Mouse (Mus musculus): ENCODE results near the gene Dctn5. TPM values are rescaled to one million over a fixed set of nuclear protein-coding genes. Genes with fewer than 3 reads are reported as not detected.
A peak's percentile ranks its signal among the peaks of the same experiment; 100 is the strongest.

The Dctn5 gene
- polyA plus RNA-seq, 1 experiment from 2014 or later = 162 TPM

GRCm38 (mm10) chr7:122186043-122186442, 53.2 kb downstream of the Dctn5 start, which contains the start of gene Ern2:
TSS of gene Ern2 (minus strand) at chr7:122186207.
- H3K4me1 ChIP-seq (ENCODE audit: control insufficient read depth, insufficient read depth, low read length) = no peaks in the 10 kb centered on the region
- H3K9me3 ChIP-seq (replicated peaks; ENCODE audit: control insufficient read depth, low read length) = no peaks in the 10 kb centered on the region
- H3K36me3 ChIP-seq (ENCODE audit: control insufficient read depth, insufficient read depth, low read length) = no peaks in the 10 kb centered on the region
- H3K4me2 ChIP-seq (ENCODE audit: low read length) = peak within 1 kb of the TSS; percentile 16; the same call in 1 of the 2 replicates
- no peak for ATAC-seq
- WGBS = 22% methylated on average over 17 of the region's 17 CpGs
- no peaks in the 10 kb centered on the region for H3K27me3 ChIP-seq (replicated peaks; ENCODE audit: control insufficient read depth, insufficient read depth, low read length)
- no peak within 1 kb of the TSS for H3K27ac ChIP-seq (ENCODE audit: low read depth, low read length)
- H3K4me3 ChIP-seq (ENCODE audit: low read depth, low read length) = no peak within 1 kb of the TSS
- H3K9ac ChIP-seq (ENCODE audit: low read length) = no peak within 1 kb of the TSS
- no peak for DNase-seq (ENCODE audit: low spot score)

GRCm38 (mm10) chr7:122189484-122189883, 56.6 kb downstream of the Dctn5 start:
- ATAC-seq (no peak), DNase-seq (ENCODE audit: low spot score) (peak; percentile 71)
- Histone ChIP-seq H3K4me2 (ENCODE audit: low read length) (no peak overlapping the region), H3K9ac (ENCODE audit: low read length) (no peak overlapping the region), H3K9me3 (replicated peaks; ENCODE audit: control insufficient read depth, low read length) (no peaks in the 10 kb centered on the region), H3K27me3 (replicated peaks; ENCODE audit: control insufficient read depth, insufficient read depth, low read length) (no peaks in the 10 kb centered on the region), H3K4me3 (ENCODE audit: low read depth, low read length) (no peak overlapping the region), H3K27ac (ENCODE audit: low read depth, low read length) (no peak overlapping the region), H3K4me1 (ENCODE audit: control insufficient read depth, insufficient read depth, low read length) (no peaks in the 10 kb centered on the region), H3K36me3 (ENCODE audit: control insufficient read depth, insufficient read depth, low read length) (no peaks in the 10 kb centered on the region)
- WGBS = 23% methylated on average over 7 of the region's 7 CpGs

- WGBS = 72% methylated on average over 10 of the region's 10 CpGs
- no peaks in the 10 kb centered on the region for H3K27me3 ChIP-seq (replicated peaks; ENCODE audit: control insufficient read depth, insufficient read depth, low read length)
- H3K4me3 ChIP-seq (ENCODE audit: low read depth, low read length) = no peak overlapping the region
- no peak overlapping the region for H3K4me2 ChIP-seq (ENCODE audit: low read length)
- no peaks in the 10 kb centered on the region for H3K36me3 ChIP-seq (ENCODE audit: control insufficient read depth, insufficient read depth, low read length)
- no peak overlapping the region for H3K9ac ChIP-seq (ENCODE audit: low read length)
- ATAC-seq (no peak), DNase-seq (ENCODE audit: low spot score) (no peak)
- H3K9me3 ChIP-seq (replicated peaks; ENCODE audit: control insufficient read depth, low read length) = no peaks in the 10 kb centered on the region
- no peaks in the 10 kb centered on the region for H3K4me1 ChIP-seq (ENCODE audit: control insufficient read depth, insufficient read depth, low read length)
- no peak overlapping the region for H3K27ac ChIP-seq (ENCODE audit: low read depth, low read length)
Observed at GRCm38 (mm10) chr7:122191097-122191496, 58.3 kb downstream of the Dctn5 start.

GRCm38 (mm10) chr7:122193919-122194318, 61.1 kb downstream of the Dctn5 start:
- Histone ChIP-seq H3K4me2 (ENCODE audit: low read length) (no peak overlapping the region), H3K36me3 (ENCODE audit: control insufficient read depth, insufficient read depth, low read length) (no peaks in the 10 kb centered on the region), H3K9me3 (replicated peaks; ENCODE audit: control insufficient read depth, low read length) (no peaks in the 10 kb centered on the region), H3K4me1 (ENCODE audit: control insufficient read depth, insufficient read depth, low read length) (no peaks in the 10 kb centered on the region), H3K4me3 (ENCODE audit: low read depth, low read length) (no peak overlapping the region), H3K9ac (ENCODE audit: low read length) (no peak overlapping the region), H3K27me3 (replicated peaks; ENCODE audit: control insufficient read depth, insufficient read depth, low read length) (no peaks in the 10 kb centered on the region), H3K27ac (ENCODE audit: low read depth, low read length) (no peak overlapping the region)
- DNase-seq (ENCODE audit: low spot score) (no peak), ATAC-seq (no peak)

GRCm38 (mm10) chr7:122196771-122197170, 63.9 kb downstream of the Dctn5 start:
- Histone ChIP-seq H3K4me2 (ENCODE audit: low read length) (no peak overlapping the region), H3K9ac (ENCODE audit: low read length) (no peak overlapping the region), H3K9me3 (replicated peaks; ENCODE audit: control insufficient read depth, low read length) (no peaks in the 10 kb centered on the region), H3K4me1 (ENCODE audit: control insufficient read depth, insufficient read depth, low read length) (no peaks in the 10 kb centered on the region), H3K4me3 (ENCODE audit: low read depth, low read length) (no peak overlapping the region), H3K36me3 (ENCODE audit: control insufficient read depth, insufficient read depth, low read length) (no peaks in the 10 kb centered on the region), H3K27ac (ENCODE audit: low read depth, low read length) (no peak overlapping the region), H3K27me3 (replicated peaks; ENCODE audit: control insufficient read depth, insufficient read depth, low read length) (no peaks in the 10 kb centered on the region)
- no peak for DNase-seq (ENCODE audit: low spot score)
- WGBS = 82% methylated on average over 9 of the region's 9 CpGs
- no peak for ATAC-seq

GRCm38 (mm10) chr7:122197306-122197705, 64.5 kb downstream of the Dctn5 start:
- no peak overlapping the region for H3K4me3 ChIP-seq (ENCODE audit: low read depth, low read length)
- H3K4me2 ChIP-seq (ENCODE audit: low read length) = no peak overlapping the region
- WGBS = 41% methylated on average over 4 of the region's 4 CpGs
- no peak overlapping the region for H3K27ac ChIP-seq (ENCODE audit: low read depth, low read length)
- H3K36me3 ChIP-seq (ENCODE audit: control insufficient read depth, insufficient read depth, low read length) = no peaks in the 10 kb centered on the region
- ATAC-seq (no peak), DNase-seq (ENCODE audit: low spot score) (peak; percentile 71)
- no peak overlapping the region for H3K9ac ChIP-seq (ENCODE audit: low read length)
- no peaks in the 10 kb centered on the region for H3K4me1 ChIP-seq (ENCODE audit: control insufficient read depth, insufficient read depth, low read length)
- no peaks in the 10 kb centered on the region for H3K27me3 ChIP-seq (replicated peaks; ENCODE audit: control insufficient read depth, insufficient read depth, low read length)
- H3K9me3 ChIP-seq (replicated peaks; ENCODE audit: control insufficient read depth, low read length) = no peaks in the 10 kb centered on the region

Other genes with a start within 250 kb of the Dctn5 start
- gene Cog7, start 151.3 kb upstream of the Dctn5 start, polyA plus RNA-seq (2014; fragmentation: Nextera tagmentation; extraction: Ambion mirVana) = 7.8 and 11.0 TPM in 2 replicates
- 28.0 and 32.1 TPM in 2 replicates for gene Gga2, start 111.8 kb upstream of the Dctn5 start, polyA plus RNA-seq (2014; fragmentation: Nextera tagmentation; extraction: Ambion mirVana)
- 69.9 and 76.5 TPM in 2 replicates for gene Ubfd1, start 65.9 kb upstream of the Dctn5 start, polyA plus RNA-seq (2014; fragmentation: Nextera tagmentation; extraction: Ambion mirVana)
- 11.8 TPM in 2 replicates for gene Ears2, start 65.8 kb upstream of the Dctn5 start, polyA plus RNA-seq (2014; fragmentation: Nextera tagmentation; extraction: Ambion mirVana)
- gene Ndufab1, start 31.2 kb upstream of the Dctn5 start, polyA plus RNA-seq (2014; fragmentation: Nextera tagmentation; extraction: Ambion mirVana) = 510 and 563 TPM in 2 replicates
- 7.2 TPM in 2 replicates for gene Palb2, start 56 bp upstream of the Dctn5 start, polyA plus RNA-seq (2014; fragmentation: Nextera tagmentation; extraction: Ambion mirVana)
- 47.7 and 48.4 TPM in 2 replicates for gene Plk1, start 26.4 kb downstream of the Dctn5 start, polyA plus RNA-seq (2014; fragmentation: Nextera tagmentation; extraction: Ambion mirVana)
- 0.33 and 0.42 TPM in 2 replicates for gene Ern2, start 53.2 kb downstream of the Dctn5 start, polyA plus RNA-seq (2014; fragmentation: Nextera tagmentation; extraction: Ambion mirVana)
- gene Chp2, start 86.5 kb downstream of the Dctn5 start, polyA plus RNA-seq (2014; fragmentation: Nextera tagmentation; extraction: Ambion mirVana) = 0.66 and 0.79 TPM in 2 replicates
- gene Prkcb, start 155.7 kb downstream of the Dctn5 start, polyA plus RNA-seq (2014; fragmentation: Nextera tagmentation; extraction: Ambion mirVana) = 29.4 and 39.3 TPM in 2 replicates